Mouse (Mus musculus) lung, embryonic 16.5 days (tissue): ENCODE data around the gene March7. TPM values are rescaled to one million over a fixed set of nuclear protein-coding genes. Genes with fewer than 3 reads are reported as not detected.

ENCODE experiments used
- ATAC-seq: fragments of 200-750 bp; cut with Nextera tagmentation; 2 replicates; pipeline ENCODE4 v1.8.0; 2017; ENCODE audit warnings: low read depth, mild to moderate bottlenecking, moderate library complexity
- H3K27ac ChIP-seq: fragments of 300-500 bp; sonication (generic); 2 replicates; pipeline ENCODE4 v1.5.1; 2014; ENCODE audit warnings: mild to moderate bottlenecking, control low read depth, low read length
- H3K27me3 ChIP-seq: fragments of 300-500 bp; sonication (generic); 2 replicates; pipeline ENCODE4 v1.6.1; 2014; ENCODE audit warnings: low read depth, low read length, mixed read lengths; ENCODE audit not compliant: control insufficient read depth, insufficient read depth
- H3K36me3 ChIP-seq: fragments of 300-500 bp; sonication (generic); 2 replicates; pipeline ENCODE4 v1.6.1; 2014; ENCODE audit warnings: low read length; ENCODE audit not compliant: control insufficient read depth, insufficient read depth
- H3K4me1 ChIP-seq: fragments of 300-500 bp; sonication (generic); replicated peaks from 2 replicates; pipeline ENCODE4 v1.6.1; 2014; ENCODE audit warnings: low read length, mixed read lengths; ENCODE audit not compliant: control insufficient read depth, insufficient read depth
- H3K4me2 ChIP-seq: fragments of 300-500 bp; sonication (generic); 2 replicates; pipeline ENCODE4 v1.6.1; 2014; ENCODE audit warnings: low read depth, low read length, control low read depth
- H3K4me3 ChIP-seq: fragments of 300-500 bp; sonication (generic); 2 replicates; pipeline ENCODE4 v1.5.1; 2014; ENCODE audit warnings: mild to moderate bottlenecking, low read length, control low read depth
- H3K9ac ChIP-seq: fragments of 300-500 bp; sonication (generic); 2 replicates; pipeline ENCODE4 v1.6.1; 2014; ENCODE audit warnings: low read length, control low read depth
- H3K9me3 ChIP-seq: fragments of 300-500 bp; sonication (generic); 2 replicates; pipeline ENCODE4 v1.6.1; 2016; ENCODE audit warnings: low read length; ENCODE audit not compliant: control insufficient read depth
- WGBS: fragments of 180-500 bp; shearing (Covaris S2); extraction: QIAGEN DNeasy Blood & Tissue Kit; methylation state at CpG from one replicate; pipeline ENCODE4 v1.1.7; 2014; 5-methylcytosine and 5-hydroxymethylcytosine counted together
- polyA plus RNA-seq: library from polyadenylated mRNA; unstranded; fragments of >200 nt; fragmentation: Nextera tagmentation; extraction: Ambion mirVana; gene quantifications from 2 replicates; pipeline ENCODE4 v1.2.1, GENCODE M21; 2015

The March7 gene
- polyA plus RNA-seq, 1 experiment from 2014 or later: 76.1 TPM

DNA sequence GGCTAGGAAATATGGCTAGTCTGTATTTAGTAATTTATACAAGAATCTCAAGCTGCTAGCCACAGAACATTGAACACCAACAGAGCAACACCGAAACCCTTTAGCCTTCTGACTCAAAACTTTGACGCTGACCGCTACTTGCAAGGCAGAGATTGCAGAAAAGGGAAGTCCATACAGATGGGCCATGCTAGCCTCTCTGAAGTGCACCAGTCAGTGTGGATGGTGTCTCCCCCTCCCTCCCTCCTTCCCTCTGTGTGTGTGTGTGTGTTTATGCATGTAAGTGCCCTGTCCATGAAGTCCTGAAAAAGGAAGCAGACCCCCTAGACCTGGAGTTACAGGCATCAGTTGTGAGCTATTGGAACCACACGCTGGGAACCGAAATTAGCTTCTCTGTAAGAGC, 33.6 kb upstream of the March7 start:
- H3K27ac ChIP-seq: no peak overlapping the region
- no peak overlapping the region for H3K4me3 ChIP-seq
- no peak for ATAC-seq
- no peak overlapping the region for H3K4me2 ChIP-seq
- H3K36me3 ChIP-seq: no peaks in the 10 kb centered on the region
- no peaks in the 10 kb centered on the region for H3K27me3 ChIP-seq
- 86% methylated on average over 5 of the region's 5 CpGs for WGBS
- no peaks in the 10 kb centered on the region for H3K9me3 ChIP-seq
- H3K4me1 ChIP-seq: no peaks in the 10 kb centered on the region
- no peak overlapping the region for H3K9ac ChIP-seq

GRCm38 (mm10) chr2:60177490-60177889, 32.2 kb upstream of the March7 start:
- ATAC-seq: no peak
- 79% methylated on average over 3 of the region's 3 CpGs for WGBS
- H3K27ac ChIP-seq: no peak overlapping the region
- H3K4me2 ChIP-seq: no peak overlapping the region
- H3K9ac ChIP-seq: no peak overlapping the region
- no peaks in the 10 kb centered on the region for H3K4me1 ChIP-seq
- H3K9me3 ChIP-seq: no peaks in the 10 kb centered on the region
- no peak overlapping the region for H3K4me3 ChIP-seq
- no peaks in the 10 kb centered on the region for H3K27me3 ChIP-seq
- H3K36me3 ChIP-seq: no peaks in the 10 kb centered on the region

DNA sequence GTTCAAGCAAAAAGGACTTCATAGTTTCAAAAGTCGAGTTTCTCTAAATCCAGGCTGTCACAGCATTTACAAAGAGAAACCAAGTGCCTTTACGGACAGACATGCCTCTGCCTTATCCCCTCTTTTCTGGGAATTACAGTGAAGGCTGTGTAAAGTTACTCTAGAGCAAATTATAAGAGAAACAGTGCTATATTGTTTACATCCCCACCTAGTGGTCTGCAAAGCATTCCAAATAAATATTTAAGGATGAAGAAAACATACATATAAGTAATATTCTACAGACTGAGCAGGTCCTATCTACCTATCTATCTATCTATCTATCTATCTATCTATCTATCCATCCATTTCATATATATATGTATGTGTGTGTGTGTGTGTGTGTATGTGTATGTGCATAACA, 28.0 kb upstream of the March7 start:
- H3K4me1 ChIP-seq: no peaks in the 10 kb centered on the region
- H3K27ac ChIP-seq: no peak overlapping the region
- H3K9me3 ChIP-seq: no peaks in the 10 kb centered on the region
- ATAC-seq: no peak
- H3K9ac ChIP-seq: no peak overlapping the region
- H3K27me3 ChIP-seq: no peaks in the 10 kb centered on the region
- H3K36me3 ChIP-seq: no peaks in the 10 kb centered on the region
- no peak overlapping the region for H3K4me2 ChIP-seq
- 46% methylated on average over 2 of the region's 2 CpGs for WGBS
- H3K4me3 ChIP-seq: no peak overlapping the region

DNA sequence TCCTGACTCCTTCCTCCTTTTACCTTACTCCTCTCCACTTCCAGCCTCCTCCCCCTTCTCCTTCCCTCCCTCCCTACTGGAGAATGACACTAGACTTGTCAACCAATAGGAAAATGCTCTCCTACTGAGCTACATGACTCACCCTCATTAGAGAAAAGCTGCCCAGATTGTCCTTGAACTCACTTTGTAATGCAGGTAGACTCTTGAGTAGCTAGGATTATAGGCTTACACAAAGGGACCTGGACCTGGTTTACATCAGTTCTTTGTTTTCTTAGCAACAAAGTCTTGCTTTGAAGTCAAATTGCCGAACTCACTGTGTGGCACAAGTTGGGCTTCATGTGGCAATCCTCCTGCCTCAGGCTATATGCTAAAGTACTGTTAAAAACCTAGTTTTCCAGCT, 12.8 kb upstream of the March7 start:
- 71% methylated on average over 1 of the region's 1 CpGs for WGBS
- Histone ChIP-seq H3K9me3 (no peaks in the 10 kb centered on the region), H3K9ac (no peak overlapping the region), H3K27me3 (no peaks in the 10 kb centered on the region), H3K4me2 (no peak overlapping the region), H3K36me3 (no peaks in the 10 kb centered on the region), H3K4me1 (no peaks in the 10 kb centered on the region), H3K27ac (no peak overlapping the region), H3K4me3 (no peak overlapping the region)
- no peak for ATAC-seq

DNA sequence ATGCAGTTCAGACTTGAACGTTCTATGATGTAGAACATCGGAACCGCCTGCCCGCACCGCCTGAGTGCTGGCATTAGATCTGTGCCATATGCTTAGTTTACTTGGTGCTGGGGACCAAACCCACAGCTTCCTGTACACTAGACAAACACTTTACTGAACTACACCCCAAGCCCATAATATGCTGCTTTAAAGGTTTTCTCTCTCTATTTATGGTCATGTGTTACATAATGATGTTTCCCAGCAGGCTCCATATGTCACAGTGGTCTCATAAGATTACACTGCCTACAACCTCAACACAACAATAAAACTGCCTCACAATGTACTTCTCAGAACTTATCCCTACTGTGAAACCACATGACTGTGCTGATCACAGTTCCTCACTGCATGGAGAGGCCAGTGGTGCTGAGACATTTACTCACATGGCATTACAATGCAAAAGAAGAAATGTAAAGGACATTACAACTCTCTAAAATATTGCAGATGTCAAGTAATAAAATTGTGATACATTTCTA, 9.6 kb upstream of the March7 start:
- no peaks in the 10 kb centered on the region for H3K27me3 ChIP-seq
- H3K9me3 ChIP-seq: no peaks in the 10 kb centered on the region
- no peak overlapping the region for H3K4me3 ChIP-seq
- 93% methylated on average over 5 of the region's 5 CpGs for WGBS
- ATAC-seq: no peak
- H3K27ac ChIP-seq: no peak overlapping the region
- H3K36me3 ChIP-seq: peaks cover 3% of the 10 kb centered on the region; the same call in 1 of the 2 replicates
- no peak overlapping the region for H3K9ac ChIP-seq
- no peaks in the 10 kb centered on the region for H3K4me1 ChIP-seq
- H3K4me2 ChIP-seq: no peak overlapping the region

- Histone ChIP-seq H3K9ac (no peak overlapping the region), H3K9me3 (no peaks in the 10 kb centered on the region), H3K27ac (no peak overlapping the region), H3K27me3 (no peaks in the 10 kb centered on the region), H3K4me3 (no peak overlapping the region), H3K4me2 (no peak overlapping the region), H3K4me1 (no peaks in the 10 kb centered on the region), H3K36me3 (peaks cover 4% of the 10 kb centered on the region; the same call in 1 of the 2 replicates)
- no peak for ATAC-seq
- 55% methylated on average over 8 of the region's 8 CpGs for WGBS
Measured at GRCm38 (mm10) chr2:60200667-60201066, 9.0 kb upstream of the March7 start.

DNA sequence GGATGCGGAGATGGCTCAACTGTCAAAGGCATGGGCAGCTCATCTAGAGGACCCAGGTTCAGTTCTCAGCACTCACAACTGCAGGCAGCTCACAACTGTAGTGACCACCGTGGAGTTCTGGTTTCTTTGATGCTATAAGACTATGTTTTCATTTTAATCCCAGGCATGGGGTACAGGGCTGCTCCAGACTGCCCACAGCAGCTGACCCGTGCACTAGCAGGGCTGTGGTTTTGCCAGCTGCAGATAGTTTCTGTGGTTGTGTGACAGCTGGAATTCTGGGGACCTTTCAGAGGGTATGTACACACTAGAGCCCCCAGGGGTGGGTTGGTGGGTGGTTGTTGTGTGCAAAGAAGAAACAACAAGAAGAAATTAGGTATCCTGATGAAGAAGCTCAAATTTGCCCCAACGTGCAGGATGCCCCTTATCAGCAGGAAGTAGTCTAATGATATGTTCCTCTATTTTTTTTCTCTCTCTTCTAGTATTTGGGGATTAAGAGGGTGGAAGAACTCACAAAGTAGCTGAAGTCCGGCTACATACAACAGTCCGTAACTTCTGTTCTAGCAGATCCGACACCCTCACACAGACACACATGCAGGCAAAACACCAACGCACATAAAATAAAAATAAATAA, 6.7 kb upstream of the March7 start:
- Histone ChIP-seq H3K9ac (no peak overlapping the region), H3K4me1 (peaks cover 4% of the 10 kb centered on the region; the same call in 1 of the 2 replicates), H3K27me3 (no peaks in the 10 kb centered on the region), H3K9me3 (no peaks in the 10 kb centered on the region), H3K4me3 (no peak overlapping the region), H3K36me3 (peaks cover 4% of the 10 kb centered on the region; the same call in 1 of the 2 replicates), H3K27ac (no peak overlapping the region), H3K4me2 (no peak overlapping the region)
- WGBS: 79% methylated on average over 8 of the region's 8 CpGs
- ATAC-seq: no peak

DNA sequence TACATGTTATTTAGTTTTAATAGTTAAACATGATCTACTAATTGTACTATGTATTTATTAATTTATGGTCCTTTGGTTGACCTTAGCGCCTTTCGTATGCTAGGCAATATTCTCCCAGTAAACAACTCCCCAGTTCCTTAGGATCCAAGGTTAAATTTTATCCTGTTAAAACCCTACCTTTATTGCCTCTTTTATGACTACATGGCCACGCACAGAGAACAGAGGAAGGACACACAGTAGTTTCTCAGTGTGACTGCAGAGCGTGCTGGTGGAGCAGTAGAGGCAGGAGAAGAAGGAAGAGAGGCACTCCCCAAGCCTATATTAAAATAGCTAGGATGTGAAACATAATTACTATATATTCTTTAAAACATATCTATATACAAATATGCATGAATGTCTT, 6.0 kb upstream of the March7 start:
- no peaks in the 10 kb centered on the region for H3K27me3 ChIP-seq
- no peak for ATAC-seq
- no peak overlapping the region for H3K27ac ChIP-seq
- peaks cover 7% of the 10 kb centered on the region; the same call in 1 of the 2 replicates for H3K4me1 ChIP-seq
- no peak overlapping the region for H3K4me3 ChIP-seq
- no peak overlapping the region for H3K9ac ChIP-seq
- no peak overlapping the region for H3K4me2 ChIP-seq
- no peaks in the 10 kb centered on the region for H3K9me3 ChIP-seq
- peaks cover 4% of the 10 kb centered on the region; the same call in 1 of the 2 replicates for H3K36me3 ChIP-seq
- 95% methylated on average over 4 of the region's 4 CpGs for WGBS

- 80% methylated on average over 6 of the region's 6 CpGs for WGBS
- no peak overlapping the region for H3K27ac ChIP-seq
- H3K27me3 ChIP-seq: no peaks in the 10 kb centered on the region
- peaks cover 4% of the 10 kb centered on the region; the same call in 1 of the 2 replicates for H3K36me3 ChIP-seq
- ATAC-seq: no peak
- no peaks in the 10 kb centered on the region for H3K9me3 ChIP-seq
- peaks cover 7% of the 10 kb centered on the region; the same call in 1 of the 2 replicates for H3K4me1 ChIP-seq
- no peak overlapping the region for H3K4me2 ChIP-seq
- H3K4me3 ChIP-seq: no peak overlapping the region
- H3K9ac ChIP-seq: no peak overlapping the region
Measured at GRCm38 (mm10) chr2:60204162-60204561, 5.5 kb upstream of the March7 start.
